Mouse (Mus musculus) forebrain, postnatal 0 days (tissue): Measurements from ENCODE around the gene Cct3. TPM values are rescaled to one million over a fixed set of nuclear protein-coding genes. Genes with fewer than 3 reads are reported as not detected.
A peak's percentile ranks its signal among the peaks of the same experiment; 100 is the strongest.

ENCODE experiments used
- ATAC-seq: fragments of 200-750 bp; cut with Nextera tagmentation; 2 replicates; pipeline ENCODE4 v1.8.0; 2017; ENCODE audit warnings: mild to moderate bottlenecking, moderate library complexity
- DNase-seq: peaks from one replicate; pipeline ENCODE4 v3.0.0-alpha.2; 2015
- H3K27ac ChIP-seq: fragments of 300-500 bp; sonication (generic); 2 replicates; pipeline ENCODE4 v1.5.1; 2014; ENCODE audit warnings: low read depth, mild to moderate bottlenecking, antibody characterized with exemption, low read length, moderate library complexity, mixed read lengths
- H3K27me3 ChIP-seq: fragments of 300-500 bp; sonication (generic); 2 replicates; pipeline ENCODE4 v1.6.1; 2014; ENCODE audit warnings: mild to moderate bottlenecking, low read length, mixed read lengths; ENCODE audit not compliant: insufficient read depth
- H3K36me3 ChIP-seq: fragments of 300-500 bp; sonication (generic); 2 replicates; pipeline ENCODE4 v1.6.1; 2014; ENCODE audit warnings: mild to moderate bottlenecking, moderate library complexity; ENCODE audit not compliant: insufficient read depth
- H3K4me1 ChIP-seq: fragments of 300-500 bp; sonication (generic); 2 replicates; pipeline ENCODE4 v1.6.1; 2014; ENCODE audit warnings: antibody characterized with exemption; ENCODE audit not compliant: insufficient read depth
- H3K4me2 ChIP-seq: fragments of 300-500 bp; sonication (generic); 2 replicates; pipeline ENCODE4 v1.6.1; 2014; ENCODE audit warnings: low read depth, mild to moderate bottlenecking, moderate library complexity
- H3K4me3 ChIP-seq: fragments of 300-500 bp; sonication (generic); 2 replicates; pipeline ENCODE4 v1.5.1; 2014; ENCODE audit warnings: low read depth, low read length, mixed read lengths
- H3K9ac ChIP-seq: fragments of 300-500 bp; sonication (generic); 2 replicates; pipeline ENCODE4 v1.6.1; 2014; ENCODE audit warnings: mild to moderate bottlenecking
- H3K9me3 ChIP-seq: fragments of 300-500 bp; sonication (generic); 2 replicates; pipeline ENCODE4 v1.6.1; 2016; ENCODE audit warnings: low read length
- CTCF ChIP-seq: sonication (generic); IDR thresholded peaks from 2 replicates; pipeline ENCODE4 v1.5.1; 2016; ENCODE audit warnings: antibody characterized with exemption, control low read depth, low read depth
- WGBS: fragments of 180-500 bp; shearing (Covaris S2); extraction: QIAGEN DNeasy Blood & Tissue Kit; methylation state at CpG from one replicate; pipeline ENCODE4 v1.1.7; 2014; 5-methylcytosine and 5-hydroxymethylcytosine counted together
- polyA plus RNA-seq: library from polyadenylated mRNA; unstranded; fragments of >200 nt; fragmentation: Nextera tagmentation; extraction: Ambion mirVana; gene quantifications from 2 replicates; pipeline ENCODE4 v1.2.1, GENCODE M21; 2015
- total RNA-seq: library from RNA; depleted of rRNA; stranded (reverse); fragments of >200 nt; gene quantifications from 2 replicates; pipeline ENCODE4 v1.2.3, GENCODE M21; 2014; rRNA removed

The Cct3 gene
- total RNA-seq (373 and 393 TPM in 2 replicates), polyA plus RNA-seq (440 and 452 TPM in 2 replicates)

DNA sequence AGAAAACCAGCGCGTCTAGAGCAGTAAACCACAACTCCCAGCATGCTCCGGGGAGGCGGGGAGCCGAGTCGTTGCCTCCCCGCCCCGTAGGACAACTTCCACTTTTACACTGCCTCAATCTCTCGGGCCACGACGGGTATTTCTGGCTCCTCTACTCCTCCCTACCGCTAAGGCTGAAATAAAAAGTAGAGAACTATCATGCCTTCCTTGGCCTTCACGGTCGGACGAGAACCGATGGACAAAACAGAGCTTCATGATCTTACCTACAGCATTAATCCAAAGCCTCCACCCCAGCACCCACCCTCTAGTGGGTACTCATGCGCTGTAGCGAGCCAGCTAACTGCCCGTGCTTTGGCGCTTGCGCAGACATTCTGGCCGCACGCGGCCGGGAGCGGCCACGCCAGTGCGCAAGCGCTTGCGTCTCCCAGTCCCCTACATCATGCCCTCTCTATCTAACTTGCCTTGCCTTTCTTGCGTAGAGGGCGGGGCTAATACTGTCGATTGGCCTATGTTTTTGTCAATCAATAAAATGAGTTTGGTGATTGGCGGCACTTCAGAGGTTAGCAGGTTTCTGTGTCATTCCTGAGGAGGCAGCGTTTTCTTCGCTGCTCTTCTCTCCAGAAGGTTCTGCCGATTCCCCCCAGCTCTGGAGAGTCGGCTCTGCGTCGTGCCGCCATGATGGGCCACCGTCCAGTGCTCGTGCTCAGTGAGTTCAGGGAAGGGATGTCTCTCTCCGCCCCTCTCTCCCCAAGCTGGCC is at the start of gene Cct3, which contains the start of gene Tsacc:
Gene Cct3, plus strand, starts transcription at position 556 of the 758 bp plus-strand sequence.
Gene Tsacc, minus strand, starts transcription at position 439 of the 758 bp plus-strand sequence.
- DNase-seq = peak; percentile 100
- Histone ChIP-seq H3K9me3 (no peaks in the 10 kb centered on the region), H3K36me3 (peaks cover 24% of the 10 kb centered on the region), H3K4me3 (peak within 1 kb of the TSS; percentile 55), H3K4me2 (peak within 1 kb of the TSS; percentile 69), H3K27me3 (no peaks in the 10 kb centered on the region), H3K27ac (peak within 1 kb of the TSS; percentile 93), H3K9ac (peak within 1 kb of the TSS; percentile 61), H3K4me1 (peaks cover 8% of the 10 kb centered on the region; the same call in 1 of the 2 replicates)
- under 1% methylated on average over 44 of the region's 44 CpGs for WGBS
- ATAC-seq = peak; percentile 98
- TF ChIP-seq CTCF = peak; percentile 56

DNA sequence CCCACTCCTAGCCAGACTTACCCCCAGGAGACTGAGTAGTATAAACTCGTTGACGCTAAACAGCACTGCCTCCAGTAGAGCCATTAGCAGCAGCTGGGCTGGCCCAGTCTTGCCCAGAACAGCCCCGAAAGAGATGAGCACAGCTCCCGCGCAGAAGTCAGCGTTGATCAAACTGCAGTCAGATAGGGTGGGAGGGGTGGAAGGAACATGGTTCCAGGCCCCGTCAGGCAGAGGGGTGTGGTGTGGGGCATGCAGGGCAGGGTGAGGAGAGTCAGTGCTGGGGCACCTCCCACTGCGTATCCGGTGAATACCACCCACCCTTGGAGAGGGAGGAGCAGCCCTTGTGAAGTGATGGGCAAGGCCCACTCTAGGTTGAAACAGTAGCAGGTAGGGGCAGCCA is 49.2 kb upstream of the Cct3 start:
- no peak for ATAC-seq
- no peak for DNase-seq
- H3K4me2 ChIP-seq = no peak overlapping the region

DNA sequence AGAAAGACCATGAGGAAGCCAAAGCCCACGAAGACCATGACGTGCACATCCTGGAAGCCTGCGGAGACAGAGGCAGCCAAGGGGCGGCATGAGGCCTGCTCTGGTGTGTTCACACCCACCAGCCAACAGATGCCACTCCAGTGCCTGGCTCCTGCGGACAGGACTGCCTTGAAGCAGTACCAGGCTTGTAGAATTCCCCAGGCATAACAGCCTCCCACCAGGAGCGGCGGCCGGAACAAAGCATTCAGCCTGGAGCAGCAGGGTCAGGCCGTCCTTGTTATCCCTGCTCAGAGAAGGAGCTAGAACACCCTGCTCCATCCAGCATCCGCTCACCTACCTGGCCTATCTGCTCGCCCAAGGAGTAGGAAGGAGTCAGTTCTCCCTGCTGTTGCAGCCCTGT is 48.5 kb upstream of the Cct3 start:
- no peak overlapping the region for H3K27ac ChIP-seq
- no peaks in the 10 kb centered on the region for H3K4me1 ChIP-seq
- no peaks in the 10 kb centered on the region for H3K9me3 ChIP-seq
- no peak overlapping the region for H3K4me3 ChIP-seq
- 58% methylated on average over 11 of the region's 11 CpGs for WGBS
- ATAC-seq (no peak), DNase-seq (no peak)
- no peaks in the 10 kb centered on the region for H3K36me3 ChIP-seq
- no peaks in the 10 kb centered on the region for H3K27me3 ChIP-seq
- TF ChIP-seq CTCF = no peak
- H3K9ac ChIP-seq = no peak overlapping the region
- H3K4me2 ChIP-seq = no peak overlapping the region

More for the DNA sequence above, 49.2 kb upstream of the Cct3 start:
- Histone ChIP-seq H3K4me3 (no peak overlapping the region), H3K4me1 (no peaks in the 10 kb centered on the region), H3K9ac (no peak overlapping the region), H3K27ac (no peak overlapping the region), H3K9me3 (no peaks in the 10 kb centered on the region), H3K36me3 (no peaks in the 10 kb centered on the region), H3K27me3 (no peaks in the 10 kb centered on the region)
- WGBS = 75% methylated on average over 9 of the region's 9 CpGs
- TF ChIP-seq CTCF = no peak

DNA sequence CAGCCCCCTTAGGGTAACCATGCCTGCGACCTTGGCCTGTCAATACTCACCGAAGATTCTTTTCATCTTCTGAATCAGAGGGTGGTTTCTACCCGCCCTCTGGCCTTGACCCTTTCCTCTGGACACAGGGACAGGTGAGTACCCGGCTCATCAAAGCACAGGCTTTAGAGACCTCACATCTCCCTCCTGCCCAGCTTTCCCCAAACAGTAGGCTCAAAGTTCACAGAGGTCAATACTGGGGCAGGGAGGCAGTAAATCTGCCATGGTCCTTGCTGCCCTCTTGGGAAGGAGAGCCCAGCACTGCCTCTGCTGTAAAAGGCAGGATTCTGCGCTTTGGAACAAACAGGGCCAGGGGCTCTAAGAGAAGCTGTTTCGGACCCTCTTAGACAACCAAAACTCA is 44.2 kb upstream of the Cct3 start:
- WGBS = 82% methylated on average over 6 of the region's 6 CpGs
- Histone ChIP-seq H3K27ac (no peak overlapping the region), H3K4me3 (no peak overlapping the region), H3K9ac (no peak overlapping the region), H3K36me3 (no peaks in the 10 kb centered on the region), H3K4me1 (no peaks in the 10 kb centered on the region), H3K9me3 (no peaks in the 10 kb centered on the region), H3K27me3 (no peaks in the 10 kb centered on the region; the same call in 1 of the 2 replicates), H3K4me2 (no peak overlapping the region)
- no peak for TF ChIP-seq CTCF
- DNase-seq = no peak
- ATAC-seq = no peak

DNA sequence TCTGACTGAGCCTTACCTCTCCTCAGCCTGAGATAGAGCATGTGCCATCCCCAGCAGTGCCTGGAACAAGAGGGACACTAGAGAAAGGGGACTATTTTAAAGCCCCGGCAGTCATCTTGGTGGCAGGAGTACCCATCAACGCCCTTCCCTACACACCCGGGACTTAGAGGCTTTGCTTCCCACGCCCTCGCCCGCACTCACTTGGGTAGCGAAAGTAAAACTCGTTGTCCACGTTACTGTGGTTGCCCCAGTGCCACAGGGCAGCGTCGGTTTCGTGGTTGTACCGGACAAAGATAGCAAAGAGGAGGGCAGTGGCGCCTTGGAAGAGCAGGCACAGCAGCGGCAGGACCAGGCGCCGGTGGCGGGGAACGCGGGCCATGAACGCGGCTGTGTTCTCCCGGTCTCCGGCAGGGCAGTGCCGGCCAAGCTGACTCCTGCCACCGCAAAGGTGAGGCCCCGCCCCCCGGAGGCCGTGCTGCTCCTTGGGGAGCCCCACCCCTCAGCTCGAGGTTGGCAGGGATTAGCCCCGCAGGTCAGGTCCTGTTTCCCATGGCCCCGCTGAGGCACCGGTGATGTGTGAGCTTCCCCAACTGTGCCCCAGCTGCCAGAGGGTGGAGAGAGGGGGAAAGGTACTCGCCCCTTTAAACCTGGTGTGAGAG is 42.5 kb upstream of the Cct3 start, which contains the start of gene Rhbg:
Gene Rhbg, minus strand, starts transcription at position 442 of the 659 bp plus-strand sequence.
- WGBS = 5% methylated on average over 33 of the region's 34 CpGs
- H3K27me3 ChIP-seq = no peaks in the 10 kb centered on the region; the same call in 1 of the 2 replicates
- ATAC-seq (peak; percentile 16; the same call in 1 of the 2 replicates), DNase-seq (no peak)
- H3K4me2 ChIP-seq = peak within 1 kb of the TSS; percentile 57
- no peaks in the 10 kb centered on the region for H3K4me1 ChIP-seq
- H3K9ac ChIP-seq = peak within 1 kb of the TSS; percentile 40; the same call in 1 of the 2 replicates
- H3K36me3 ChIP-seq = no peaks in the 10 kb centered on the region
- H3K27ac ChIP-seq = no peak within 1 kb of the TSS
- no peak for TF ChIP-seq CTCF
- H3K9me3 ChIP-seq = no peaks in the 10 kb centered on the region
- peak within 1 kb of the TSS; percentile 32 for H3K4me3 ChIP-seq

DNA sequence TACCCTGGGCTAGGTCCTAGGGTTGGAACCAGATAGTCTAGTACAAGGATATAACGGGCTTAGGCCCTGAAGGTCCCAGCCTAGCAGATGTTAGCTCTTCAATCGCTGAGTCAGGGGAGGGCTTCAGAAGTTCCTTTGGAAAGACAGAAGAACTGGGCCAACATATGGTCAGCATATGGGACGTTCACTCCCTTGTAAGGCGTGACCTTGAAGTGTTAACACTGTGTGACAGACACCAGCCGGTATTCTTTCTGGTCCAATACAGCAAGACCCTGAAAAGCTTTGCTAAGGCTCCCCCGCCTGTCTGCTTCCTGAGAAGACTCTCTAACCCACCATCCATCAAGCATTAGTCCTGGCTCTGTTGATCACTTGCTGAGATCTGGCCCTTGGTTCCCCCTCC is 41.0 kb upstream of the Cct3 start:
- no peak overlapping the region for H3K4me3 ChIP-seq
- DNase-seq = no peak
- no peak overlapping the region for H3K4me2 ChIP-seq
- H3K9ac ChIP-seq = no peak overlapping the region
- H3K36me3 ChIP-seq = no peaks in the 10 kb centered on the region
- peak; percentile 43 for ATAC-seq
- H3K27me3 ChIP-seq = no peaks in the 10 kb centered on the region; the same call in 1 of the 2 replicates
- no peak for TF ChIP-seq CTCF
- no peaks in the 10 kb centered on the region for H3K4me1 ChIP-seq
- no peak overlapping the region for H3K27ac ChIP-seq
- no peaks in the 10 kb centered on the region for H3K9me3 ChIP-seq
- WGBS = 65% methylated on average over 6 of the region's 6 CpGs

DNA sequence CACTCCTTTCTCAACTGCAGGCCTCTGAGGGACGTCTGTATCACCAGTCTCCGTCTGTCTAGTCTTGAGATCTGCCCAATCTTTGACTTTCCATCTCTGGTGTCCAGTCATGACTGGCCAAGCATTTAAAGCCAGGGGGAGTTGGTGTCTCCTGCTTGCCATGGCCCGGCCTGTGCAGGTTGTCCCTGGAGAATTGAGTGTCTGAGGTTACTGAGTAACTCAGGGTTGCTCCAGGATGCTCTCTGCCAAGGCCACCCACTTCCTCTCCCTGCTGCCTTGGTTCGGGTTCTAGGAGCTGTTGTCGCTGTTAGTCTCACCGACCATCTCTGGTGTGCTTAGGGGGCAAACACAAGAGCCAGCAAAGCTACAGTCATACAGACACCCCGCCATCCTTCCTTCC is 40.5 kb upstream of the Cct3 start:
- Histone ChIP-seq H3K4me2 (no peak overlapping the region), H3K9ac (no peak overlapping the region), H3K4me3 (no peak overlapping the region), H3K27ac (no peak overlapping the region), H3K27me3 (no peaks in the 10 kb centered on the region; the same call in 1 of the 2 replicates), H3K9me3 (no peaks in the 10 kb centered on the region), H3K4me1 (no peaks in the 10 kb centered on the region), H3K36me3 (no peaks in the 10 kb centered on the region)
- TF ChIP-seq CTCF = no peak
- 83% methylated on average over 7 of the region's 7 CpGs for WGBS
- DNase-seq (no peak), ATAC-seq (no peak)
